Mouse (Mus musculus) thymus, postnatal 14 days (tissue): ENCODE measurements around the gene Nfkbiz.

Experiments
- DNase-seq: peaks from one replicate; pipeline ENCODE4 v3.0.0; 2021

Gene Nfkbiz

GRCm38 (mm10) chr16:55798845-55799244 lies 39.9 kb downstream of the Nfkbiz start:
- DNase-seq, result no peak

GRCm38 (mm10) chr16:55790326-55790725 lies 48.4 kb downstream of the Nfkbiz start:
- DNase-seq, result no peak

- DNase-seq, result no peak
Observed at GRCm38 (mm10) chr16:55789291-55789690, 49.4 kb downstream of the Nfkbiz start.

- no peak for DNase-seq
Observed at GRCm38 (mm10) chr16:55788671-55789070, 50.0 kb downstream of the Nfkbiz start.

- DNase-seq, result no peak
Observed at GRCm38 (mm10) chr16:55787385-55788072, 51.2 kb downstream of the Nfkbiz start.

- DNase-seq, result no peak
Observed at GRCm38 (mm10) chr16:55784379-55784778, 54.3 kb downstream of the Nfkbiz start.

- no peak for DNase-seq
Observed at GRCm38 (mm10) chr16:55783923-55784322, 54.8 kb downstream of the Nfkbiz start.

- DNase-seq, result no peak
Observed at GRCm38 (mm10) chr16:55782911-55783310, 55.8 kb downstream of the Nfkbiz start.

GRCm38 (mm10) chr16:55781809-55782208 lies 56.9 kb downstream of the Nfkbiz start:
- DNase-seq, result no peak

- DNase-seq, result no peak
Observed at GRCm38 (mm10) chr16:55780958-55781558, 57.6 kb downstream of the Nfkbiz start.

GRCm38 (mm10) chr16:55776329-55776728 lies 62.4 kb downstream of the Nfkbiz start:
- no peak for DNase-seq

- DNase-seq, result no peak
Observed at GRCm38 (mm10) chr16:55770247-55770646, 68.5 kb downstream of the Nfkbiz start.
